Mouse (Mus musculus) MEL (cell line): ENCODE data around the gene Hsd17b2. TPM values are rescaled to one million over a fixed set of nuclear protein-coding genes. Genes with fewer than 3 reads are reported as not detected.

ENCODE experiments used
- DNase-seq: peaks from one replicate; pipeline ENCODE4 v3.0.0; 2011; ENCODE audit warnings: low read depth, low spot score
- H3K27ac ChIP-seq: 2 replicates; pipeline ENCODE4 v1.5.1; 2012; ENCODE audit warnings: low read depth, mild to moderate bottlenecking, control low read depth, low read length, moderate library complexity; ENCODE audit not compliant: control insufficient read depth
- H3K27me3 ChIP-seq, 2 experiments: fragments of 150-350 bp in 1 of 2; sonication (generic) in 1 of 2; 2 replicates each; pipeline ENCODE4 v1.6.1; 2012; ENCODE audit warnings: low read length in 2 of 2, mild to moderate bottlenecking in 2 of 2, improper control_type of control experiment in 1 of 2, moderate library complexity in 1 of 2; ENCODE audit not compliant: insufficient read depth in 2 of 2, control insufficient read depth in 1 of 2
- H3K36me3 ChIP-seq, 2 experiments: 2 replicates each; pipeline ENCODE4 v1.6.1; 2012 to 2014; ENCODE audit warnings: low read length in 2 of 2, improper control_type of control experiment in 1 of 2, inconsistent platforms in 1 of 2, mild to moderate bottlenecking in 1 of 2; ENCODE audit not compliant: insufficient read depth in 2 of 2, control insufficient read depth in 1 of 2
- H3K4me1 ChIP-seq, 2 experiments: fragments of 150-350 bp in 1 of 2; sonication (generic) in 1 of 2; 2 replicates each; pipeline ENCODE4 v1.6.1; 2012; ENCODE audit warnings: low read length in 2 of 2, improper control_type of control experiment in 1 of 2, mild to moderate bottlenecking in 1 of 2; ENCODE audit not compliant: insufficient read depth in 2 of 2, control insufficient read depth in 1 of 2
- H3K4me3 ChIP-seq, 2 experiments: fragments of 150-350 bp in 1 of 2; sonication (generic) in 1 of 2; 2 replicates each; pipeline ENCODE4 v1.5.1; 2012; ENCODE audit warnings: low read depth in 2 of 2, low read length in 2 of 2, mild to moderate bottlenecking in 2 of 2, moderate library complexity in 2 of 2, control low read depth in 1 of 2, improper control_type of control experiment in 1 of 2; ENCODE audit not compliant: control insufficient read depth in 1 of 2, insufficient read depth in 1 of 2
- H3K79me2 ChIP-seq: 2 replicates; pipeline ENCODE4 v1.6.1; 2012; ENCODE audit warnings: mild to moderate bottlenecking, low read length, moderate library complexity; ENCODE audit not compliant: control insufficient read depth, poor library complexity, insufficient read depth
- H3K9ac ChIP-seq: 2 replicates; pipeline ENCODE4 v1.6.1; 2012; ENCODE audit warnings: low read depth, mild to moderate bottlenecking, control low read depth, low read length, moderate library complexity; ENCODE audit not compliant: control insufficient read depth, poor library complexity, severe bottlenecking
- H3K9me3 ChIP-seq: fragments of 150-350 bp; sonication (generic); replicated peaks from 2 replicates; pipeline ENCODE4 v1.6.1; 2012; ENCODE audit warnings: mild to moderate bottlenecking, low read length, improper control_type of control experiment, moderate library complexity; ENCODE audit not compliant: insufficient read depth
- BHLHE40 ChIP-seq: IDR thresholded peaks from 2 replicates; pipeline ENCODE4 v1.6.1; 2012; ENCODE audit warnings: low read depth, mild to moderate bottlenecking, inconsistent platforms, low read length, improper control_type of control experiment, borderline replicate concordance
- CTCF ChIP-seq, 3 experiments: IDR thresholded peaks in 2 of 3; conservative IDR thresholded peaks in 1 of 3; 2 replicates each; pipeline ENCODE4 v1.5.1; 2011 to 2012; ENCODE audit warnings: low read length in 3 of 3, low read depth in 2 of 3, mild to moderate bottlenecking in 2 of 3, improper control_type of control experiment in 1 of 3, inconsistent platforms in 1 of 3, mixed read lengths in 1 of 3, moderate library complexity in 1 of 3; ENCODE audit not compliant: control insufficient read depth in 1 of 3, insufficient read depth in 1 of 3, poor library complexity in 1 of 3, severe bottlenecking in 1 of 3
- GATA1 ChIP-seq: IDR thresholded peaks from 2 replicates; pipeline ENCODE4 v1.6.1; 2011; ENCODE audit warnings: low read depth, low read length, improper control_type of control experiment
- JUND ChIP-seq: IDR thresholded peaks from 2 replicates; pipeline ENCODE4 v1.6.1; 2011; ENCODE audit warnings: low read depth, mild to moderate bottlenecking, improper control_type of control experiment, low read length
- KAT2A ChIP-seq: conservative IDR thresholded peaks from 2 replicates; pipeline ENCODE4 v1.6.1; 2012; ENCODE audit warnings: low read depth, low read length, improper control_type of control experiment, inconsistent platforms
- MYC ChIP-seq: IDR thresholded peaks from 2 replicates; pipeline ENCODE4 v1.6.1; 2011; ENCODE audit warnings: low read depth, mild to moderate bottlenecking, low read length, improper control_type of control experiment, moderate library complexity
- NELFE ChIP-seq: IDR thresholded peaks from 2 replicates; pipeline ENCODE4 v1.6.1; 2011; ENCODE audit warnings: low read depth, low read length, improper control_type of control experiment
- POLR2A ChIP-seq, 2 experiments: IDR thresholded peaks; 2 replicates each; pipeline ENCODE4 v1.6.1; 2011 to 2012; ENCODE audit warnings: low read length in 2 of 2, mild to moderate bottlenecking in 2 of 2, control low read depth in 1 of 2, improper control_type of control experiment in 1 of 2, low read depth in 1 of 2, moderate library complexity in 1 of 2; ENCODE audit not compliant: control insufficient read depth in 1 of 2, insufficient read depth in 1 of 2, poor library complexity in 1 of 2
- POLR2AphosphoS2 ChIP-seq: IDR thresholded peaks from 2 replicates; pipeline ENCODE4 v1.6.1; 2011; ENCODE audit warnings: low read length, improper control_type of control experiment
- RAD21 ChIP-seq: IDR thresholded peaks from 2 replicates; pipeline ENCODE4 v1.6.1; 2011; ENCODE audit warnings: mild to moderate bottlenecking, low read depth, low read length, improper control_type of control experiment
- RCOR1 ChIP-seq: IDR thresholded peaks from 2 replicates; pipeline ENCODE4 v1.6.1; 2012; ENCODE audit warnings: low read depth, mild to moderate bottlenecking, inconsistent platforms, low read length, improper control_type of control experiment
- SIN3A ChIP-seq: IDR thresholded peaks from 2 replicates; pipeline ENCODE4 v1.6.1; 2012; ENCODE audit warnings: low read length, improper control_type of control experiment, inconsistent platforms
- SMC3 ChIP-seq: IDR thresholded peaks from 2 replicates; pipeline ENCODE4 v1.6.1; 2011; ENCODE audit warnings: low read depth, low read length, improper control_type of control experiment
- TAL1 ChIP-seq: IDR thresholded peaks from 2 replicates; pipeline ENCODE4 v1.6.1; 2012; ENCODE audit warnings: mild to moderate bottlenecking, inconsistent platforms, low read length, moderate library complexity, mixed read lengths
- TBP ChIP-seq: IDR thresholded peaks from 2 replicates; pipeline ENCODE4 v1.8.0; 2011; ENCODE audit warnings: low read depth, low read length, improper control_type of control experiment
- TCF12 ChIP-seq: IDR thresholded peaks from 2 replicates; pipeline ENCODE4 v1.6.1; 2014; ENCODE audit warnings: low read depth, mild to moderate bottlenecking, inconsistent platforms, low read length, improper control_type of control experiment, moderate library complexity
- USF1 ChIP-seq: IDR thresholded peaks from 2 replicates; pipeline ENCODE4 v1.6.1; 2014; ENCODE audit warnings: low read depth, mild to moderate bottlenecking, inconsistent platforms, low read length, improper control_type of control experiment, moderate library complexity
- USF2 ChIP-seq, 2 experiments: IDR thresholded peaks; 2 replicates each; pipeline ENCODE4 v1.6.1; 2011 to 2012; ENCODE audit warnings: improper control_type of control experiment in 2 of 2, low read length in 2 of 2, borderline replicate concordance in 1 of 2, inconsistent platforms in 1 of 2, low read depth in 1 of 2, mild to moderate bottlenecking in 1 of 2; ENCODE audit not compliant: insufficient read depth in 1 of 2
- ZC3H11A ChIP-seq: IDR thresholded peaks from 2 replicates; pipeline ENCODE4 v1.6.1; 2012; ENCODE audit warnings: low read depth, mild to moderate bottlenecking, inconsistent platforms, low read length, improper control_type of control experiment
- ZMIZ1 ChIP-seq: IDR thresholded peaks from 2 replicates; pipeline ENCODE4 v1.6.1; 2012; ENCODE audit warnings: low read depth, mild to moderate bottlenecking, inconsistent platforms, low read length, improper control_type of control experiment, moderate library complexity
- ZNF384 ChIP-seq: IDR thresholded peaks from 2 replicates; pipeline ENCODE4 v1.6.1; 2012; ENCODE audit warnings: low read depth, mild to moderate bottlenecking, inconsistent platforms, low read length, improper control_type of control experiment
- polyA plus RNA-seq, 2 experiments: library from polyadenylated mRNA; stranded (reverse) in 1 of 2; unstranded in 1 of 2; fragments of >175 nt in 1 of 2; fragments of >200 nt in 1 of 2; gene quantifications; 2 replicates each; pipeline versions ENCODE4 v1.2.1 to v1.2.4; 2012; ENCODE audit warnings: low replicate concordance in 2 of 2, low read depth in 1 of 2; ENCODE audit not compliant: insufficient read length in 2 of 2, insufficient read depth in 1 of 2, missing spikeins in 1 of 2
- total RNA-seq: library from RNA; depleted of rRNA; stranded (reverse); fragments of 300-350 nt; gene quantifications from 2 replicates; pipeline ENCODE4 v1.2.3, GENCODE M21; 2012

Hsd17b2 gene
- total and polyA plus RNA-seq, 3 experiments: not detected

DNA sequence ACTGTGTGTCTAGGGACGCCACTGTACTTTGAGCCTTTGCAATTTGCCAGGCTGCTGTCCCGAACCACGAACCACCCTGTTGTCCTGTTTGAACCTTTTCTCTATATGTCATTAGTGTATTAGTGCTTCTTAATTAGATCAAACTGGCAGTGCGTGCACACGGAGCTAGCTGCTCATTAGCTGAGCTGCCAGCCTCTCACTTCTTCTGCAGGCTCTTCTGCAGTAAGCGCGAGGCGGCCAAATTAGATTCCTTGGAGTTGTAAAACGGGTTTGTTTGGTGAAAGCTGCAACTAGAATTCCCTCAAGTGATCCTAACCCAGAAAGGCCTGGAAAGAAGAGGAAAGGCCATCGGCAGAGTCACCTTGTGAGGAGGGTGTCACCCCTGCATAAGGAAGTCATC lies 997 bp downstream of the Hsd17b2 start:
- H3K9me3 ChIP-seq: no peaks in the 10 kb centered on the region
- H3K79me2 ChIP-seq: no peaks in the 10 kb centered on the region
- H3K4me3 ChIP-seq: no peak overlapping the region
- no peaks in the 10 kb centered on the region for H3K27me3 ChIP-seq
- H3K36me3 ChIP-seq: no peaks in the 10 kb centered on the region
- TF ChIP-seq CTCF (IDR thresholded peaks at IDR 0.05 in 2 of 3, conservative IDR thresholded peaks at IDR 0.05 in 1 of 3; ENCODE audit: control insufficient read depth in 1 of 3, insufficient read depth in 1 of 3, low read depth in 2 of 3, low read length in 3 of 3, poor library complexity in 1 of 3, severe bottlenecking in 1 of 3): no peak
- no peak for TF ChIP-seq JUND
- TF ChIP-seq POLR2A (IDR thresholded peaks at IDR 0.05; ENCODE audit: control insufficient read depth in 1 of 2, insufficient read depth in 1 of 2, low read depth in 1 of 2, low read length in 2 of 2, poor library complexity in 1 of 2): no peak
- TF ChIP-seq USF1: no peak
- TF ChIP-seq ZMIZ1: no peak
- no peak for TF ChIP-seq MYC
- TF ChIP-seq KAT2A: no peak
- no peak for TF ChIP-seq POLR2AphosphoS2
- TF ChIP-seq BHLHE40: no peak
- DNase-seq: no peak
- no peaks in the 10 kb centered on the region for H3K4me1 ChIP-seq
- H3K27ac ChIP-seq: no peak overlapping the region
- no peak overlapping the region for H3K9ac ChIP-seq

DNA sequence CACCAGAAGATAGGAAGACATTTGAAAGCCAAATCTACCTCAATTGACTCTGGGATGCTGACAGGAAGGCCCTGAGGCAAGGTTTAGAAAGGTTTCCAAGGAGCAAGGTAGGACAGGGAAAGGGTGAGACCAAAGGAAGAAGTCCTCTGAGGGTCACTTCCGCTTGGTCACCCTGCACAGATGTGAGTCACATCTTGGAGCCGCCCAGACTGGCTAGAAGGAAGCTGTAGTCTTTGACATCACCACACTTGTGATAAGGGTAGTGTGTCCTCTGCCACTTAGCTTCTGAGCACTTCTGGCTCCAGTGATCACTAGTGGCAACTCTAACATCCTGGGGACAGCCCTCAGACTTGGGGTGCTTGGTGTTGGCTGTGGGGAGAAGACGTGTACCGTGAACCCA lies 4.4 kb downstream of the Hsd17b2 start:
- Histone ChIP-seq H3K79me2 (no peaks in the 10 kb centered on the region), H3K27ac (no peak overlapping the region), H3K9ac (no peak overlapping the region), H3K36me3 (no peaks in the 10 kb centered on the region), H3K9me3 (no peaks in the 10 kb centered on the region), H3K4me3 (no peak overlapping the region), H3K27me3 (no peaks in the 10 kb centered on the region), H3K4me1 (no peaks in the 10 kb centered on the region)
- TF ChIP-seq USF2 (IDR thresholded peaks at IDR 0.05; ENCODE audit: borderline replicate concordance in 1 of 2, insufficient read depth in 1 of 2, low read depth in 1 of 2, low read length in 2 of 2) (no peak), GATA1 (no peak), TBP (no peak), RCOR1 (no peak), TAL1 (no peak), ZC3H11A (no peak)
- no peak for DNase-seq

DNA sequence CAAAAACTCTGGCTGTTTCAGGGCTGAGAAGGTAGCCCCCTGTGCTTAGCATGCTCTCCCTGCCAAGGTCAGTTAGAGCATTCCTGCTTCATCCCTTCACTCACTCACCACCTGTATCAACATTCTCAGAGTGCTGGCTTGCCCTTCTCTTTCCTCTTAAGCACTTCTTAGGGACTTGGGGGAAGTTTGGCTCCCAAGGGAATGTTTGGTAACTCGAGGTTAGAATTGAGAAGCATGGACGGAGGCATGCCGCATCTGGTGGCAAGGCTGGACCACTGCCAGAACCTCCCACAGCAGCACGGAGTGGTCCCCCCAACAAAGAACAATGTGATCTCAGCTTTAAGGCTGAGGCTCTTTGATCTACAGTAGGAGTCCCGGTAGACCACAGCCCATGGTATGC lies 10.5 kb downstream of the Hsd17b2 start:
- H3K4me1 ChIP-seq: no peaks in the 10 kb centered on the region
- H3K27ac ChIP-seq: no peak overlapping the region
- no peaks in the 10 kb centered on the region for H3K9me3 ChIP-seq
- no peaks in the 10 kb centered on the region for H3K79me2 ChIP-seq
- H3K36me3 ChIP-seq: no peaks in the 10 kb centered on the region
- no peak for DNase-seq
- no peak overlapping the region for H3K4me3 ChIP-seq
- H3K9ac ChIP-seq: no peak overlapping the region
- H3K27me3 ChIP-seq: no peaks in the 10 kb centered on the region
- TF ChIP-seq ZC3H11A (no peak), KAT2A (no peak), SMC3 (no peak), SIN3A (no peak), RAD21 (no peak), NELFE (no peak), TCF12 (no peak), ZNF384 (no peak), USF2 (IDR thresholded peaks at IDR 0.05; ENCODE audit: borderline replicate concordance in 1 of 2, insufficient read depth in 1 of 2, low read depth in 1 of 2, low read length in 2 of 2) (no peak)
- TF ChIP-seq, all 39 proteins: peak for 0
